16 mouse cellular contexts compared by ENCODE assay signal in genomic region chr14:55777176-55777575, GRCm38 (mm10). TPM values are rescaled to one million over a fixed set of nuclear protein-coding genes. Genes with fewer than 3 reads are reported as not detected.
"Had no signal": no experiment of that assay in that cellular context is flagged by ENCODE, and none has a peak within 500 bp of the region (broad histone marks: within the 10 kb centered on the region; RNA-seq: fewer than 3 reads in every experiment).

No protein-coding gene starts in this region.

- H3K4me2 ChIP-seq: limb, embryonic 13.5 days; neural tube, embryonic 13.5 days; stomach, embryonic 15.5 days had no signal

- H3K36me3 ChIP-seq: neural tube, embryonic 13.5 days; stomach, embryonic 15.5 days had no signal

- H3K27me3 ChIP-seq: stomach, embryonic 15.5 days had no signal

- H3K9me3 ChIP-seq: limb, embryonic 13.5 days; neural tube, embryonic 13.5 days; stomach, embryonic 15.5 days had no signal

- H3K27ac ChIP-seq: layer of hippocampus, adult 2 months; limb, embryonic 13.5 days; liver, embryonic 14.5 days; neural tube, embryonic 13.5 days; stomach, embryonic 15.5 days had no signal

- DNase-seq: kidney, adult 18-20 months; kidney, postnatal 4 days; left cerebral cortex, postnatal 4 days; lung, adult 18-20 months; lung, postnatal 36 days; midbrain, embryonic 14.5 days; retina, postnatal 1 day; right cerebral cortex, postnatal 14 days; thymus, adult 2 months; thymus, postnatal 25 days had no signal

- H3K4me3 ChIP-seq: layer of hippocampus, adult 2 months; limb, embryonic 13.5 days; neural tube, embryonic 13.5 days; stomach, embryonic 15.5 days had no signal

- H3K9ac ChIP-seq: limb, embryonic 13.5 days; liver, embryonic 14.5 days; neural tube, embryonic 13.5 days; stomach, embryonic 15.5 days had no signal

RNA-seq across cellular contexts. Expression of gene Ltb4r1, which starts 11.4 kb away (rescaled TPM):
- polyA plus RNA-seq: kidney, embryonic 14.5 days; midbrain, embryonic 14.5 days had no signal
